Mouse (Mus musculus) brain, embryonic 14.5 days (tissue): ENCODE measurements around the gene Rap1gap2. TPM values are rescaled to one million over a fixed set of nuclear protein-coding genes. Genes with fewer than 3 reads are reported as not detected.
A peak's percentile ranks its signal among the peaks of the same experiment; 100 is the strongest.

Source experiments
- DNase-seq: peaks from one replicate; pipeline ENCODE4 v3.0.0-alpha.2; 2011; ENCODE audit warnings: low read depth
- CTCF ChIP-seq: fragments of 200-500 bp; IDR thresholded peaks from 2 replicates; pipeline ENCODE4 v1.5.1; 2012; ENCODE audit warnings: inconsistent platforms, mild to moderate bottlenecking, moderate library complexity, borderline replicate concordance; ENCODE audit not compliant: insufficient read depth, insufficient read length; ENCODE audit errors: extremely low read depth
- POLR2A ChIP-seq: fragments of 200-500 bp; IDR thresholded peaks from 2 replicates; pipeline ENCODE4 v1.6.1; 2012; ENCODE audit warnings: mild to moderate bottlenecking, inconsistent platforms, borderline replicate concordance; ENCODE audit not compliant: poor library complexity, insufficient read depth, insufficient read length, severe bottlenecking; ENCODE audit errors: extremely low read depth
- polyA plus RNA-seq: library from polyadenylated mRNA; depleted of rRNA; stranded (reverse); fragments of >200 nt; gene quantifications from 2 replicates; pipeline ENCODE4 v1.2.3, GENCODE M21; 2012

Rap1gap2 gene
- polyA plus RNA-seq, 1 experiment = 21.4 TPM

DNA sequence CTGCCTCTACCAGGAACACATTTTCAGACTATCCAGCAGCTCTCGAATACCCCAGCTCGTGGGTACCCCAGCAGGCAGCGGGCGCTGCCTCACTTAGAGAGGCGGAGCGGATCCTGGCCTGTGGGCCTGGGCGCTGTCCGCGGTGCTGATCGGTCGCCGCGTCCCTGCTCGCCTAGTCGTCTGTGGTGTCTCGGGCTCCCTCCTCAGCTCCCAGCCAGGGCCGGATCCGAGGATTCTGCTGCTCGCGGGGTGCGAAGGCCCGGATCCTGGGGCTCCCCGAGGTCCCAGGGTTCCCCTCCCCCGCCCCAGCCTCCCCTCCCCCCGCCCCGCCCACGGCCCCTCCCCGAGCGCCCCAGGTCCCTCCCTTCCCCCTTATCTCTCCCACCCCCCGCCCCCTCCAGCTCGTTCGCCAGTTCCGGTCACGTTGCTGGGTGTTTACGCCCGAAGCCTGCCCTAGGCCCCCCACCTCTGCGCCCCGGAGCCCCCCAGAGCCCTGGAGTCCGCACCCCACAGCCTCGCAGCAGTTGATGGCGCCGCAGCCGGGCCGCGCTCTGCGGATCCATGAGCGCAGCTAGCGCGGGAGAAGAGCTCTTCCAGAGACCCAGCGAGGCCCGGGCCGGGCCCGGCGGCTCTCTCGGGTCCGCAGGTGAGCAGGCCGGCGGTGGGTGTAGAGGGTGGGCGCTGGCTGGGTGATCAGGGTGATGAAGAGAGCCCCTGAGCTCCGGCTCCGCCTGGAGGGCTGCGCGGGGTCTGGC, 8.7 kb upstream of the Rap1gap2 start, which contains the start of gene Ccdc92b:
TSS of gene Ccdc92b (plus strand) at position 405 of the 755 bp plus-strand sequence.
- TF ChIP-seq CTCF = no peak
- no peak for TF ChIP-seq POLR2A
- peak; percentile 75 for DNase-seq

DNA sequence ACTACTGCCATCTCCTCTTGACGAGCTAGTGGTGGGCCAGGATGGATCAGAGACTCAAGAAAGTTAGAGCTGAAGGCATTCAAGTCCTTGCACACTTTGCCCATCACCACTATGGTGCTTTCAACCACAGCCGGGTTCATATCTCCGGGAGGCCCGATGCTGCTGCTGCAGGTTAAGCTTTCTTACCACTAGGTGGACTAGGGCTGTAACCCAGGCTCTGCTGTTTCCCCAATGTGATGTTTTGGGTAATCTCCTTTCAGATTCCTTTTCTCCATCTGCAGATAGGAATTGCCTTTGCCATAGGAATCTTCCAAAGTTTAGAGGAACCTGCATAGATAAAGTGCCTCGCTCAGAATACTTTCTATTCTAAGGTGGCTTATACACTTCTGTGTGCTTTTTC, 4.9 kb upstream of the Rap1gap2 start:
- TF ChIP-seq POLR2A (no peak), CTCF (peak; percentile 6; the same call in 1 of the 2 replicates)
- DNase-seq = no peak

DNA sequence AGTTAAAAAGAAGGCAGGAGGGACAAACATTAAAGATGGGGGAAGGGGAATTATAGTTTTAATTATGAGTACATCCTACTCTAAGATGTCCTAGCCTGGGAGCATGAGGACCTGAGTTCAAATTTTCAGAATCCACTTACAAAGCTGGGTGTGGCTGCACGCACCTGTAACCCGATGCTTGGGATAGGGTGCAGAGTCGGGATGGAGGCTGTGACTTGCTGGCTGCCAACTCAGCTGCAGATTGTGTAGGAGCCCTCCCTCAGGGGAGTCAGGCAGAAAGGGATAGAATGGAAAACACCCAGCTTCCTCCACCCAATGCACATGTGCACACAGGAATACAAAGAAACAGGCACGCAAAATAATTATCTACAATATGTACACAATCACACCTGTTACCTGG, 2.7 kb upstream of the Rap1gap2 start:
- TF ChIP-seq CTCF = no peak
- no peak for TF ChIP-seq POLR2A
- DNase-seq = no peak

DNA sequence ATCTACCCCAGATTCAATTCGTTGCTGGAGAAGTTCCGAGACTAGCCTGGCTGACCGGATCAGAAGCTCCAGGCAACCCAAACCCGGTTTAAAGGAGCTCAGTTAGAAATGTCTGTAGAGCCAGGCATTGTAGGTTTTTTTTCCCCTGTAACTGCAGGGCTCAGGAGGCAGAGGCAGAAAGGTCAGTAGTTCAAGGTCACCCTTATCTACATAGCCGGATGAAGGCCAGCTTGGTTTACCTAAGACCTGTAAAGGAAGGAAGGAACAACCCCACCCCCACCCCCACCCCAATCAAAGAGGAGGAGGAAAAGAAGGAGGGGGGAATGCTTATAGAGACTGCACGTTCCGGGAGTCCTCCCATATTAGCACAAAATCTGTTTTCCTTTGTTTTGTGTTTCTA, 722 bp upstream of the Rap1gap2 start:
- TF ChIP-seq POLR2A (no peak), CTCF (no peak)
- DNase-seq = no peak

DNA sequence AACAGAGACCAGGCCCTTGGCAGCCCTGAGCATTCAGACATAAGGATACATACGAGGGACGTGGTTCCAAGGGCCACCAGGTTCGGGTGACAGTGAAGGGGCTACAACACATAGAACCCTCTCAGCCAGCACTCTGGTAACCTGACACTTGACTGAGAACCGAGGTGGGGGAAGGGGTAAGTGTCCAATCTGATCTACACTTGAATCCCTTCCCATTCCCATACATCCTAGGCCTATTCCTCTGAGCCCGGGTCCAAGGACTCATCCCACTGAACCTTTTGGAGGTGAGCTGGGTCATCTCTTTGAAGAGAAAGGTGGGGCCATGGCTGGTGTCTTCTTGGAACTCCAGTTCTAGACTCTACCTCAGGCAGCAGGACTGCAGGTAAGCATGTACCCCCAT, 647 bp downstream of the Rap1gap2 start:
- no peak for DNase-seq
- TF ChIP-seq POLR2A (no peak), CTCF (no peak)

DNA sequence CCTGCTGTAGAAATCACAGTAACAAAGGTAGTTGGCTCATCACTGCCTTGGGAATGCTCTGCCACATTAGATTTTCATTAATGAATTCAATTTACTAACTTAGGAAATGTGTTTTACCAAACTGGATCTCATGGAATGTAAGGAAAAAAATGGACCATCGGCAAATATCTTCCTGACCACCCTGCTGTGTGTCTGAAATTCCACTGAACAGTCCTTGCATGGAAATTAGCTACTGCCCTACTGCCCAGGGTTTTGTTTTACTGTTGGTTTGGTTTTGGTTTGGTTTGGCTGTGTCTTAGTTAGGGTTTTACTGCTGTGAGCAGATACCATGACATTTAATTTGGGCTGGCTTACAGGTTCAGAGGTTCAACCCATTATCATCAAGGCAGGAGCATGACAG, 8.4 kb downstream of the Rap1gap2 start:
- TF ChIP-seq CTCF (no peak), POLR2A (no peak)
- DNase-seq = no peak

DNA sequence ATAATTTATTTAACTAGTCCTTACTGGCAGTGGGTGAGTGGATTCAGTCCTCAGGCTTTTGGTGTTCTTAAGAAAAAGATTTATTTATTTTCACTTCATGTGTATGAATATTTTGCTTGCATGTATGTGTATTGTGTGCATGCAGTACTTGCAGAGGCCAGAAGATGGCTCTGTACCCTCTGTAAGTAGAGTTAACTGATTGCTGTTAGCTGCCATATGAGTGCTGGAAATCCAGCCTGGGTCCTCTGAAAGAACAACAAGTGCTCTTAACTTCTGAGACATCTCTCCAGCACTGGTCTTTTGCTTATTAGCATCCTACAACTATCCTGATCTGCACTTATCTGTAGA, 12.8 kb downstream of the Rap1gap2 start:
- no peak for TF ChIP-seq CTCF
- TF ChIP-seq POLR2A = no peak
- no peak for DNase-seq

DNA sequence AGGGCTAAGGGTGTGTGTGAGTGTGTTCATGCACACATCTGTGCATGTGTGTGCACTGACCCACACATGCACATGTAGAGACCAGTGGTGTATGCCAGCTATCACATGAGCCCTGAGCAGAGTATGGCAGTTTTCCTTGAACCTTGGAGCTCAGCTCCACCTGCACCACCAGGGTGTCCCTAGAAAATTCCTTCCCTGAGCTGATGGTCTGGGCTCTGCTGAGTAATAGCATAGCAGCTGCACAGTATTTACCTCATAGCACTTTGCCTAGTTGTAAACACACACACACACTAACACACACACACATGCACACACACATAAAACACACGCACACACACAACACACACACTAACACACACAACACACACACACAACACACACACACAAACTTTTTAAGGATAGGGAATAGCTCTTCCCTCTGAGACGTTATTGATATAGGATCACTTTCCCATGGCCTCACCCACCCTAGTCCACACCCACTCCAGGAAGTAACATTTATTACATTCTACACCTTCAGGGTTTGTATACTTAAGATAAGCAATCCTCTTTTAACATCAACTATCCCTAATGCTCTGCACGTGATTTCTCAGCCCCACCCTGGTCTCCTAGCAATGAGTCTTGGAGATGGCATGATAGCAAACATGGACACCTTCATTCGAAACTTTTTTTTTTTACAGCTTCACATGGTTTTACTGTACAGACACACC, 13.3 kb downstream of the Rap1gap2 start:
- DNase-seq = no peak
- TF ChIP-seq CTCF (no peak), POLR2A (no peak)

DNA sequence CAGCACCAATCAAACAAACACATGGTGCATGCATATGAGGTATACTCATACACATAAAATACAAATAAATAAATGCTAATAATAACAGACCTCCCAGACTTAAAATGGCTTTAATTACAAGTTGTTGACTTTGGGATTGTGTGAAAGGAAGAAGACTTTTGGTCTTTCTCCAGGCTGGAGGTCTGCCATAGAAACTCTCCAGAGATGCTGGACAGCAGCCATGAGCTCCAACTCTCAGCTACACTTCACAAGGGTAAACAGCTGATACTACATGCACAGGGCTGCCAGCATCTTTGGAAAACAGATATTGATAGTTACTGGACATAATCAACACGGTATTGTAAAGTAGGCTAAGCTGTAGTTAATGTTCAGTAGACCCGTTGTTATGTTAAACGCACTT, 18.5 kb downstream of the Rap1gap2 start:
- TF ChIP-seq CTCF (no peak), POLR2A (no peak)

DNA sequence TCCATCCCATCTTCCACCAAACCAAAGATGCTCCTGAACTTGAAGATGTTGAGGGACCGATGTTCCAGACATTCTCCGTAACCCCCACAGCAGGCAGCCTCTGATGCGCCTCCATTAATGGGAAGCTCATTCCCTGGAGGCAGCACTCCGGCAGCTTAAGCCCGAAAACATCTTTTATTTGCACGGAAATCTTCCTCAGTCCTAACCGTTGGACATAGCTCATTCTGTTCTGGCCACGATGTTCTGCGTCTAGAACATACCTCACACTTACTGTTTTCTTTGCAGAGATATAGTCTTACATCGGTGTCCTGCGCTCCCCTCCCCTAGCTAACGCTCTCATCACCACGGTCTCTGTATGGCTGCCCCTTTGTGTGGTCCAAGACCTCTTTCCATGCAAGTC, 20.0 kb downstream of the Rap1gap2 start:
- peak; percentile 35 for DNase-seq
- no peak for TF ChIP-seq CTCF
- TF ChIP-seq POLR2A = no peak

More for the DNA sequence above, 18.5 kb downstream of the Rap1gap2 start:
- DNase-seq = no peak

DNA sequence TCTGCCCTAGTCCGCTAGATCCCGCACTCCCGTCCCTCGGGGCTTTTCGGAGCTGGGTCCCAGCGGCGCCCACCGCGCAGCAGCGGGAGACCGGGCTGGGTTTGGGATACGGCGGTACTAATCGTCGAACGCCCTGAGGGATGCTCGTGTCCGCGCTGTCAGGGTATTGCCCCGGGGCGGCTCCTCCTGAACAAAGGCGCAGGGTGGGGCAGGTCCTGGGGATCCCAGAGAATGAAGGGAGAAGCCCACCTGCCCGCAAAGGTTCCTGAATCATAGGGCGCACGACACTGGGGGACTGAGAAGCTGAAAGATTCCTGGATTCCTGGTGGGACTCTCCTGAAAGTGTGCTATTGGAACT, 20.5 kb downstream of the Rap1gap2 start:
- TF ChIP-seq POLR2A = no peak
- no peak for TF ChIP-seq CTCF
- DNase-seq = no peak

DNA sequence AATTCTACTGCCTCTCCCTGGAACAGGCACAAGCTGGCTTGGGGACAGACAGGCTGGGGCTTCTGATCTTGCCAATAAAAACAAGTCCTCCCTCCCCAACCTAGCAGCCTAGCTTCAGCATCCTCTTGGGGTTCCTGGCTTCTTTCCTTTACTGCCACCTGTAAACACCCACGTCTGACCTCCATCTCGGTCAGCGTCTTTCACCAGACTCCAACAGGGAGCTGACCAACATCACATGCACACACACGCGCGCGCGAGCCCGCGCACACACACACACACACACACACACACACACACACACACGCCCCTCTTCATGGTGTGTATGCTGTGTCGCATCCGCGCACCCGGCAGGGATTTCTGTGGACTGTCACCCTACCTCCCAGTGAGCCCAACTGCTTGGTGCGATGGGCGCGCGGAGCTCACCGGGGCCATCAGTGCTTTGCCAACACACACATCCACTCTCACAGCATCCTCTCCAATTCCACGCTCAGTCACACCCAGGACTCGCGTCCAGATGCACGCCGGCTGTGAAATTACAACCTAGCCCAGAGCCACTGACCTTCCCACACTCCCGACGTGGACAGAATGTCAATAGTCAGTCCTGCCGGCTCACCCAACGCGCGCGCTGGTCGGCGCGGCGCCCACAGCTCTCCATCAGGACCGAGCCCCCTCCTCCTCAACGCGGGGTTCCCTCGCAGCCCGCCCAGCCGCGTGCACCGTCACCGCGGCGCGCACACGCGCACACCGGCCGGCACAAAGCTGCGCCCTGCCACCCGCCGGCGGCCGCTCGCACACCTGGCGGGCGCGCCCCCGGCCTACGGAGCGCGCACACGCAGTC, 21.1 kb downstream of the Rap1gap2 start:
- DNase-seq = peak; percentile 89
- no peak for TF ChIP-seq CTCF
- TF ChIP-seq POLR2A = peak; percentile 66

DNA sequence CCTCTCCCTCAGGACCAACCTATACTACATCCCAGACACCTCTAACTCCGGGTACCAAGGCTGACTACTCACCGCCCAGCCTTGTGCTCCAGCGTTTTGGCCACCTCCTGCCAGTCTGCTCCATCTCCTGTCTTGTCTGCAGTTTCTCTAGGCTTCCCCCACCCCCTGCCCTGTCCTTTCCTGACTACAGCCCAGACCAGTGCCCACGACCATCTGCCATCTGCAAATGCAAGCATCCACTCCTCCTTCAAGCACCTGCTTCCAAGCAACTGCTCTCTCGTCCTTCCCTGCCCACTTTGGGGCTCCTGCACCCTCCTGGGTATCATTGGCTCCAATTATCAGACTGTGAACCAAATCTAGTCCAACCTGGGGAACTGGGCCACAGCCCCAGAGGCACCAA, 24.3 kb downstream of the Rap1gap2 start:
- no peak for DNase-seq
- TF ChIP-seq POLR2A (no peak), CTCF (no peak)
